Mouse (Mus musculus) heart, embryonic 12.5 days (tissue): ENCODE data around the gene Nek6. TPM values are rescaled to one million over a fixed set of nuclear protein-coding genes. Genes with fewer than 3 reads are reported as not detected.

Experiments used
- ATAC-seq: fragments of 200-750 bp; cut with Nextera tagmentation; 2 replicates; pipeline ENCODE4 v1.8.0; 2017; ENCODE audit warnings: moderate TSS enrichment, moderate library complexity; ENCODE audit not compliant: insufficient number of reproducible peaks, low FRiP score
- H3K27ac ChIP-seq: fragments of 300-500 bp; sonication (generic); 2 replicates; pipeline ENCODE4 v1.5.1; 2016; ENCODE audit warnings: mild to moderate bottlenecking, moderate library complexity; ENCODE audit not compliant: poor library complexity, severe bottlenecking
- H3K27me3 ChIP-seq: fragments of 300-500 bp; sonication (generic); replicated peaks from 2 replicates; pipeline ENCODE4 v1.6.1; 2016; ENCODE audit warnings: mild to moderate bottlenecking, moderate library complexity
- H3K36me3 ChIP-seq: fragments of 300-500 bp; sonication (generic); 2 replicates; pipeline ENCODE4 v1.6.1; 2016; ENCODE audit warnings: mild to moderate bottlenecking, moderate library complexity
- H3K4me1 ChIP-seq: fragments of 300-500 bp; sonication (generic); replicated peaks from 2 replicates; pipeline ENCODE4 v1.6.1; 2016; ENCODE audit warnings: mild to moderate bottlenecking
- H3K4me2 ChIP-seq: fragments of 300-500 bp; sonication (generic); 2 replicates; pipeline ENCODE4 v1.6.1; 2016; ENCODE audit warnings: mild to moderate bottlenecking, moderate library complexity
- H3K4me3 ChIP-seq: fragments of 300-500 bp; sonication (generic); 2 replicates; pipeline ENCODE4 v1.5.1; 2016; ENCODE audit warnings: mild to moderate bottlenecking
- H3K9ac ChIP-seq: fragments of 300-500 bp; sonication (generic); 2 replicates; pipeline ENCODE4 v1.6.1; 2016; ENCODE audit warnings: mild to moderate bottlenecking, moderate library complexity
- H3K9me3 ChIP-seq: fragments of 300-500 bp; sonication (generic); replicated peaks from 2 replicates; pipeline ENCODE4 v1.6.1; 2016; ENCODE audit warnings: mild to moderate bottlenecking, moderate library complexity
- WGBS: fragments of 180-500 bp; shearing (Covaris S2); methylation state at CpG from one replicate; pipeline ENCODE4 v1.1.7; 2016; 5-methylcytosine and 5-hydroxymethylcytosine counted together
- polyA plus RNA-seq: library from polyadenylated mRNA; unstranded; fragments of >200 nt; fragmentation: Nextera tagmentation; extraction: Ambion mirVana; gene quantifications from 2 replicates; pipeline ENCODE4 v1.2.1, GENCODE M21; 2016

Gene Nek6
- polyA plus RNA-seq, 1 experiment from 2014 or later: 79.2 TPM

DNA sequence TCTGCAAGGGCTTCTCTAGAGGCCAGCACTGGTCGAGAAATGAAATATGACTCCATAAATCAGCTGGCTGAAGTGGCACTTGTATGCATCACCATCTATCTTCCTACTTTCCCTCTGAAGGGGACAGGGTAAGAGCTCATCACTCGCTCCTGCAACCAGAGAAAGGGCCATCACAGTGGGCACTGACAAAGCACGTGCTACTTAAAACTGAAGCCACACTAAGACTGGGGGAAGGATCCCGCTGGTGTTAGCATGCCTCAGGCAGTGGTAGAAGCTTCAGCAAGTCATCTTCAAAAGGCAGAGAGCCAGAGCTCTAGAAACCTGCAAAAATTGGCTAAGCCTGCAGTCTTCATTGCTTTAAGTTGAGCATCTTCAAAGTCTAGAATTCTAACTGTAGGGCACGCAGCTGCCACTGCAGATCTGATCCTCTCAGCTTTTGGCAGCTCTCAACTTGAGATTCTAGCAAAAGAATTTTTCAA lies 97.4 kb downstream of the Nek6 start:
- no peaks in the 10 kb centered on the region for H3K9me3 ChIP-seq
- no peak overlapping the region for H3K4me2 ChIP-seq
- H3K9ac ChIP-seq: no peak overlapping the region
- no peaks in the 10 kb centered on the region for H3K27me3 ChIP-seq
- peaks cover 24% of the 10 kb centered on the region for H3K36me3 ChIP-seq
- WGBS: 72% methylated on average over 5 of the region's 5 CpGs
- no peak overlapping the region for H3K27ac ChIP-seq
- H3K4me1 ChIP-seq: peaks cover 19% of the 10 kb centered on the region
- ATAC-seq: no peak
- H3K4me3 ChIP-seq: no peak overlapping the region

DNA sequence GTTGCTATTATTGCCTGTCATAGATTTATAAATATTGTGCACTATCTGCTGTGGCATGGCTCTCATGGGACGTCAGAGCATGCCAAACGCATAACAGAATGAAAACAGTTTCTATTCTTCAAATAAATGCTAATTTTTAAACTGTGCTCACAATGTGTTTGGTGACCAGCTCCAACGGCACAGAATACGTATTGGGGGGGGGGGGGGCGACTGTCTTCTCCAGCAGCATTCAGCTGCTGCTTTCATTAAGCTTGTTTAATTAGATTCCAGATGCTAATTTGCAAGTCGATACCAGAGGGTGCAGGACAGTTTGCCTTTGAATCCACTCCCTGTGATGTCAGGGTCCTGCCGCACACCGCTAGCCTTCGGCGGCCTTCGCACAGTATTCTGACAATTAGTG lies 97.9 kb downstream of the Nek6 start:
- peaks cover 24% of the 10 kb centered on the region for H3K36me3 ChIP-seq
- peaks cover 20% of the 10 kb centered on the region for H3K4me1 ChIP-seq
- no peak overlapping the region for H3K4me2 ChIP-seq
- H3K27me3 ChIP-seq: no peaks in the 10 kb centered on the region
- H3K4me3 ChIP-seq: no peak overlapping the region
- H3K27ac ChIP-seq: no peak overlapping the region
- ATAC-seq: no peak
- H3K9ac ChIP-seq: no peak overlapping the region
- WGBS: 91% methylated on average over 11 of the region's 11 CpGs
- no peaks in the 10 kb centered on the region for H3K9me3 ChIP-seq

DNA sequence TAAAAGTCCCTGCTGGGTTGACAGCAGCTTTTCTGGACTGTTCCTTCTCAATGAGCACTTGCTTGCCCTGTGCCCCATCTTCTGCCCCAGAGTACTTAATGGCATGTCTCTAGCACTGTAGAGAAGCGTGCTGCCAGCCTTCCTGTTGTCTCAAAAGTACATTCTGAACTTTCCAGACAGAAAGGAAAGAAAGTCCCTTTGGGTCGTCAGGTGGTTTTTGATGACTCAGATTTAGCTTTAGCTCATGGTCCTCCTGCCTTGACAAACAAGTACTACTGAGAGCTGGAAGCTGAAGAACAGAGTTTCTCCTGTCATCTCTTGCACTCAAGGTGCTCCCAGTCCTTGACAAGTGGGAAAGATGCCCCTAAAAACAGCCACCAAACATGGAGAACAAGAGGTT lies 98.7 kb downstream of the Nek6 start:
- H3K4me2 ChIP-seq: no peak overlapping the region
- H3K36me3 ChIP-seq: peaks cover 24% of the 10 kb centered on the region
- no peak for ATAC-seq
- H3K9me3 ChIP-seq: no peaks in the 10 kb centered on the region
- H3K4me1 ChIP-seq: peaks cover 29% of the 10 kb centered on the region
- no peak overlapping the region for H3K27ac ChIP-seq
- no peaks in the 10 kb centered on the region for H3K27me3 ChIP-seq
- H3K9ac ChIP-seq: no peak overlapping the region
- WGBS: 77% methylated on average over 2 of the region's 2 CpGs
- H3K4me3 ChIP-seq: no peak overlapping the region

DNA sequence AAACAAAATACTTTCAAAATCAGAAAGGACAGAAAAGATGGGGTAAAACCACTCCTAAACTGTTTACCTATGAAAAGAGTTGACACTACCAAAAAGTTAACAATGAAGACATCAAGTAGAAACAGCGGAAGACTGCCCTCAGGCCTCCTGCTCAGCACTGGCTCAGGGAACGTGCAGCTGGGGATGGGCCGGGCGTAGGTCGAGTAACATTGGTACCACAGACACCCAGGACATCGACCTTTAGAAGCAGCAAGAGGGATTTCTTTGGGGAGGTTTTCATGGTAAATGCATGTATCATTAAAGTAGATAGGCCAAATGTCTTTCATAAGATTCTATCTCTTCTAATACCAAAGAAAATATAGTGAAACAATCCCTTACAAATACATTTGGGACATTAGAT lies 101.2 kb downstream of the Nek6 start:
- Histone ChIP-seq H3K27ac (no peak overlapping the region), H3K27me3 (no peaks in the 10 kb centered on the region), H3K4me1 (peaks cover 51% of the 10 kb centered on the region), H3K4me3 (no peak overlapping the region), H3K9me3 (no peaks in the 10 kb centered on the region), H3K36me3 (peaks cover 23% of the 10 kb centered on the region), H3K4me2 (no peak overlapping the region), H3K9ac (no peak overlapping the region)
- 90% methylated on average over 6 of the region's 6 CpGs for WGBS
- ATAC-seq: no peak

DNA sequence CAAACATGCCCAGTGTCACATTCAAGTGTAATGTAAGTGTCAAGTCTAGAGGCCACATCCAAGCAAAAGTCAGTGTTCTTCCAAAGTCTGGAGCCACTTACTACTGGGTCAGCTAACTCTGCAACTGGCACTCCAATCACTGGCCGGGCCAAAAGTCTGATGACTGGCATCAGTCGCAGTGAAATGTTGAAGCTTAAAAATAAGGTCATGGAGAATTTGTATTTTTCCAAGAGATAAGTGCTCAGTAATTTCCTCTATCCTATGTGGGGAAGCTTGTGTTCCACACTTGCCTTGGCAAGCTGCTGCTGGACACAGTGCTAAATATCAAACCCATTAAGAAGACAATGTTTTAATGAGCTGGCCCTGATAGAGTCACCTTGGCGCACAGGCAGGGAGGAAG lies 102.1 kb downstream of the Nek6 start:
- WGBS: 74% methylated on average over 3 of the region's 3 CpGs
- no peak for ATAC-seq
- Histone ChIP-seq H3K4me2 (no peak overlapping the region), H3K27me3 (no peaks in the 10 kb centered on the region), H3K9ac (no peak overlapping the region), H3K4me3 (no peak overlapping the region), H3K36me3 (peaks cover 30% of the 10 kb centered on the region), H3K27ac (no peak overlapping the region), H3K4me1 (peaks cover 51% of the 10 kb centered on the region), H3K9me3 (0 out of 2 replicates have a peak, but pooled peaks cover 4% of the 10 kb centered on the region)

DNA sequence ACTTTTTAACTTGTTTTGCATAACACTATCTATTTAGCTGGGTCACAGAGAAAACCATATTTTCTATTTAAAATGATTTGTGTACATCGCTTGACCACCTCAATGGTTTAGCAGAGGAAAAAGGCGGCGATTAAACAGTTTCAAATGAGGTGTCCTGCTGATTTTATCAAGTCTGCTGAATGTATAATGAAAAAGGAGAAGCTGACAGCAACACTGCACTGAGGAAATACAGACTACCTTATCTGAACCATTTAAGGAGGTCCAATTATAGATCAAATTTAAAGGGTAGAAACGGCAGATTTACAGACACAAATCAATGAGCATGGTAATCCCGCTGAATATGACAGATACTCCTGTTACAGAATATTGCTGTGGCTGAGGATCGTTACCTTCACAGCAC lies 103.0 kb downstream of the Nek6 start:
- H3K9ac ChIP-seq: no peak overlapping the region
- 0 out of 2 replicates have a peak, but pooled peaks cover 4% of the 10 kb centered on the region for H3K9me3 ChIP-seq
- no peak overlapping the region for H3K4me2 ChIP-seq
- no peak overlapping the region for H3K27ac ChIP-seq
- no peak overlapping the region for H3K4me3 ChIP-seq
- peaks cover 36% of the 10 kb centered on the region for H3K36me3 ChIP-seq
- 71% methylated on average over 6 of the region's 6 CpGs for WGBS
- peaks cover 46% of the 10 kb centered on the region for H3K4me1 ChIP-seq
- H3K27me3 ChIP-seq: no peaks in the 10 kb centered on the region
- no peak for ATAC-seq

DNA sequence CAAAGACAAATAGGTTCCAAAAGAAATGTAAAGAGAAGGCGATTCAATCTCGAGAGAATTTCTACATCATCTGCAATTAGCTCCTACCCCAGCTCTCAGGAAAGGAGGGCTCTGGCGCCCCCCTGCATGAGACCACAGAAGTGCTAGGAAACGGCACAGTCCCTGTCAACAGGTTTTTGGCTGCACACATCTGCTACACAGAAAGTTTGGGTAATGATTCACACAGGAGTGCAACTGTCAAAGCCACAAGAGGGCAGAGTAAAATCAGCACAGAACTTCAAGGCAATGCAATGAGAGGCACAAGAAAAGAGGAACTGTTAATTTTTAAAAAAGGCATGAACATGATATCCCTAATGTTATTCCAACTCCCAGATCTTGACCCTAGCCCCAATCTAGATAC lies 104.6 kb downstream of the Nek6 start:
- no peak overlapping the region for H3K27ac ChIP-seq
- no peaks in the 10 kb centered on the region for H3K27me3 ChIP-seq
- H3K9ac ChIP-seq: no peak overlapping the region
- H3K4me3 ChIP-seq: no peak overlapping the region
- peaks cover 41% of the 10 kb centered on the region for H3K4me1 ChIP-seq
- H3K36me3 ChIP-seq: peaks cover 30% of the 10 kb centered on the region
- no peak overlapping the region for H3K4me2 ChIP-seq
- 0 out of 2 replicates have a peak, but pooled peaks cover 4% of the 10 kb centered on the region for H3K9me3 ChIP-seq
- no peak for ATAC-seq
- WGBS: 56% methylated on average over 4 of the region's 4 CpGs

DNA sequence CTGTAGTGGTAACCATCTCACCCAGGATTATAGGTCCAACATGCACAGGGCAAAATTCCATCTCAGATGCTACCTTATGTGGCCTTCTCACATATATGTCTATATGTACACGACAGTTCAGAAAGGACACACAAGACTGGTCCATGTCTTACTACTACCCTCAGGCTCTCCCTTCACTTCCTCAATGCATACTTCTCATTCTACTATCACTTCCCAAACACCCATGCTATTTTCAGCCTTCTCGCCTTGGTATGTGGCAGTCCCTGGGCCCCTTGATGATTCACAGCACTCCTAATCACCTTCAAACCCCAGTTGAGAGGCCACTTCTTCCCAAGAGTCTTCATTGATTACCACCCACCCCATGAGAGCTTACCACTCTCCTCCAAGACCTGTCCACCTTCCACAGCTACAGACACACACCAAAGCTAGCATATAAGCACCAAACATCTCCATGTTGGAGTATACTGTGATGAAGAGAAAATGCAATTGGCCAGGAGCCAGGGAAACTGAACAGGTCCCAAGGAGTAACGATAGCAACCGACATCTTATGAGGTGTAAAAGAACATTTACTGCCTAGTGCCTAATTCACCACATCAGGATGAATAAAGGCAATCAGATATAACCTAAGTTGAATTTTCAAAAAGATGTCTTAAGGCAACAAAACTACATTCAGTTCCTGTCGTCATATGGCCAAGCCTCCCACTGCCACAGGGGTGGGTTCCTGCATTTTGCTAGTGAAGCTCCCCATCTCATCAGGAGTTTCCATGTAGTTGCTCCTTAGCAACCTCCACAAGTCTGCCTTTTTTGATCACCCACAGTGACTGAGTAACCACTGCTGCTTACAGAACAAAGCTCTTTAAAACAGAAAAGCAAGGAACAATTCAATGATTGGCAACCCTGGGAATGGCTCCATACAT lies 105.8 kb downstream of the Nek6 start:
- H3K4me2 ChIP-seq: no peak overlapping the region
- WGBS: 78% methylated on average over 5 of the region's 5 CpGs
- H3K9ac ChIP-seq: no peak overlapping the region
- peaks cover 34% of the 10 kb centered on the region for H3K36me3 ChIP-seq
- no peak overlapping the region for H3K27ac ChIP-seq
- H3K9me3 ChIP-seq: 0 out of 2 replicates have a peak, but pooled peaks cover 4% of the 10 kb centered on the region
- ATAC-seq: no peak
- no peak overlapping the region for H3K4me3 ChIP-seq
- H3K4me1 ChIP-seq: peaks cover 41% of the 10 kb centered on the region
- H3K27me3 ChIP-seq: no peaks in the 10 kb centered on the region

DNA sequence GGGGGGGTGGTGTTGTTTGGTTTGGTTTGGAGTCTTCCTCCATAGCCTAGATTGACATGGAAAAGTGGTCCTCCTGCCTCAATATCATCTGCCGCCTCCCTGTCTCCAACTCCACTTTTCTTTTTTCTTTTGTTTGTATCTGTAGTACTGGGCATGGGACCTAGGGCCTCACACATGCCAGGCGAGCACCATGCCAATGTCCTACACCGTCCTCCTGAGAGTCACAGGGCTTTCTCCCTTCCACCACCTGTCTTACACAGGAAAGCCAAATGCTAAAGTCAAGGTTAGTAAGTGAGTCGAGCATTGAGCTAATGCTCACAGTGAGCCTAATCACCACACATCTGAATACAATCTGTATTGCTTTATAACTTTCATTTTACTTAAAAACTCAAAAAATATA lies 108.3 kb downstream of the Nek6 start:
- H3K36me3 ChIP-seq: peaks cover 28% of the 10 kb centered on the region
- no peak for ATAC-seq

DNA sequence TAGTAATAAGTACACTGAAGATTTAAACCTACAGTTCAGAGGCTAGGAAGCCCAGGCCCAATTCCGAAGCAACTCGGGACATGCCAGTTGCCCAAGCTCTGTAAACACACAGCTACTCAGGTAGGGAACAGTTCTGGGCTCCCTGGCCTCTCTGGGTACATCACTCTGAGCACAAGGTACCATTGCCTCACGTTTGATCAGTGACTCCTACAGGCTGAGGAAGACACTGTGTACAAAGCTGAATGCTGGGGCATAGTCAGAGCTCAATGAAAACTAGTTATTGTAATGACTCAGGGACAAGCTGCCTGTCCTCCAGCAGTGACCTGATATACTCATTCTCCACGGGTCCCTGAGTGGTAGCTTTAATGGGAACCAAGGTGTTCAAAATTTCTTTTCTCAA lies 109.6 kb downstream of the Nek6 start:
- Histone ChIP-seq H3K4me1 (peaks cover 20% of the 10 kb centered on the region), H3K4me2 (no peak overlapping the region), H3K9ac (no peak overlapping the region), H3K36me3 (peaks cover 32% of the 10 kb centered on the region), H3K27me3 (no peaks in the 10 kb centered on the region), H3K4me3 (no peak overlapping the region), H3K9me3 (0 out of 2 replicates have a peak, but pooled peaks cover 4% of the 10 kb centered on the region), H3K27ac (no peak overlapping the region)
- ATAC-seq: no peak
- 83% methylated on average over 4 of the region's 4 CpGs for WGBS

More for the DNA sequence above, 108.3 kb downstream of the Nek6 start:
- no peak overlapping the region for H3K9ac ChIP-seq
- no peak overlapping the region for H3K27ac ChIP-seq
- 0 out of 2 replicates have a peak, but pooled peaks cover 4% of the 10 kb centered on the region for H3K9me3 ChIP-seq
- peaks cover 26% of the 10 kb centered on the region for H3K4me1 ChIP-seq
- 86% methylated on average over 4 of the region's 4 CpGs for WGBS
- H3K4me2 ChIP-seq: no peak overlapping the region
- H3K27me3 ChIP-seq: no peaks in the 10 kb centered on the region
- H3K4me3 ChIP-seq: no peak overlapping the region

DNA sequence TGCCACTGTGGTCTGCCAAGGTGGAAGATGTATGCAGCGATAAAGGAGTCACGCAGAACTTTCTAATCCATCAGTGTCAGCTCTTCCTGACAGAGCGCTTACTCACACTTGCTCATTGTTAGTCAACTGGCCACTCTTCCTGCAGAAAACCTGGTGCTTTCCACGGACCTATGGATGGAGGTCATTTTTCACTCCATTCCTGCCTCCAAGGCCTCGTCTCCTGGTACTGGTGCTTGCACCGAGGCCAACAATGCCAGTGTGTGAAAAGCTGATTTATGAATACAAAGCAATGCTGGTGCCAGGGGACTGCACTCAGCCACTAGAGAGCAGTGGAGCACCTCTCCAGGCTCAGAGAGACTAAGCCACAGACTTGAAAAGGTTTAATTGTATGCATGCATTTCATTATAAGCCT lies 110.2 kb downstream of the Nek6 start:
- Histone ChIP-seq H3K36me3 (peaks cover 36% of the 10 kb centered on the region), H3K4me3 (no peak overlapping the region), H3K4me2 (no peak overlapping the region), H3K9ac (no peak overlapping the region), H3K4me1 (peaks cover 15% of the 10 kb centered on the region), H3K27me3 (no peaks in the 10 kb centered on the region), H3K27ac (no peak overlapping the region), H3K9me3 (0 out of 2 replicates have a peak, but pooled peaks cover 4% of the 10 kb centered on the region)
- WGBS: 73% methylated on average over 6 of the region's 6 CpGs
- no peak for ATAC-seq
